ENCODE assay signal across 19 mouse cellular contexts in the genomic region with DNA sequence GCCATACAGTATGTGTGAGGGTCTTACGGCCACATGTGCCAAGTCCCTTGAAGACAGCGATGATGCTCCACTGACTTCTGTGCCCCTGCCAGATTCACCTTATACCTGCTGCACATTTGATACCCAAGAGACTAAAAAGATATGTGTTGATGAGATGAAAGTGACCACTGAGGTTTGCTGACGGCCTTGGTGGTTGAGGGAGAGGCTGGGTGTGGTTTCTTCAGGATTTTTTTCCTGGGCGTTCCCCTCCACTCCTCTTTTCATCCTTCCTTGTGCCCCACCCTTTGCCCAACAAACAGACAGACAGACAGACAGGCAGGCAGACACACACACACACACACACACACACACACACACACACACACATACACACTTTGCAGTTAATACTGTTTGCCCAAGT. TPM values are rescaled to one million over a fixed set of nuclear protein-coding genes. Genes with fewer than 3 reads are reported as not detected.
DNase-seq lines count a peak whose midpoint lies in the region; ATAC-seq lines count a peak whose summit lies in the region.
"Had no signal": no experiment of that assay in that cellular context is flagged by ENCODE, and none has a peak within 500 bp of the region (broad histone marks: within the 10 kb centered on the region; RNA-seq: fewer than 3 reads in every experiment).

No protein-coding gene starts in this region.

- H3K4me3 ChIP-seq in heart, embryonic 12.5 days = no peak overlapping the region
- H3K4me3 ChIP-seq: embryonic facial prominence, embryonic 13.5 days; forebrain, embryonic 12.5 days; heart, embryonic 13.5 days had no signal

- no peaks in the 10 kb centered on the region for H3K36me3 ChIP-seq in heart, embryonic 12.5 days
- H3K36me3 ChIP-seq: embryonic facial prominence, embryonic 13.5 days; forebrain, embryonic 12.5 days; G1E; heart, embryonic 13.5 days had no signal

- no peak overlapping the region for H3K27ac ChIP-seq in heart, embryonic 12.5 days (ENCODE audit: poor library complexity, severe bottlenecking)
- H3K27ac ChIP-seq: embryonic facial prominence, embryonic 13.5 days; forebrain, embryonic 12.5 days; heart, embryonic 13.5 days had no signal

- no peak overlapping the region for H3K4me2 ChIP-seq in heart, embryonic 12.5 days
- H3K4me2 ChIP-seq: embryonic facial prominence, embryonic 13.5 days; forebrain, embryonic 12.5 days; heart, embryonic 13.5 days had no signal

- no peak for ATAC-seq in heart, embryonic 12.5 days (ENCODE audit: insufficient number of reproducible peaks, low FRiP score)
- ATAC-seq: forebrain, embryonic 16.5 days; hindbrain, embryonic 16.5 days had no signal

- peak; percentile 7 for DNase-seq in thymus, postnatal 4 days
- DNase-seq in thymus, adult 18-20 months = no peak
- DNase-seq in R1 (ENCODE audit: low read depth, low spot score) = peak; percentile 26
- DNase-seq in naive thymus-derived CD4-positive, alpha-beta T cell, adult 2 months (ENCODE audit: low read depth) = peak; percentile 79
- DNase-seq in adrenal gland, postnatal 4 days (ENCODE audit: low spot score in 2 of 2) = no peak
- DNase-seq: adrenal gland, postnatal 10 days; cerebellum, adult 18-20 months; cerebellum, adult 9-11 months; cerebellum, postnatal 36 days; gastrocnemius, postnatal 10 days; heart, postnatal 36 days; kidney, adult 11 months had no signal

- no peaks in the 10 kb centered on the region for H3K27me3 ChIP-seq in heart, embryonic 12.5 days (replicated peaks)
- H3K27me3 ChIP-seq: embryonic facial prominence, embryonic 13.5 days; forebrain, embryonic 12.5 days; heart, embryonic 13.5 days had no signal

- H3K9me3 ChIP-seq in heart, embryonic 12.5 days (replicated peaks) = no peaks in the 10 kb centered on the region
- H3K9me3 ChIP-seq: embryonic facial prominence, embryonic 13.5 days; forebrain, embryonic 12.5 days; G1E; heart, embryonic 13.5 days had no signal

- H3K9ac ChIP-seq in heart, embryonic 12.5 days = no peak overlapping the region
- H3K9ac ChIP-seq: embryonic facial prominence, embryonic 13.5 days; forebrain, embryonic 12.5 days; heart, embryonic 13.5 days had no signal

- no peaks in the 10 kb centered on the region; the same call in 1 of the 2 replicates for H3K4me1 ChIP-seq in heart, embryonic 12.5 days (replicated peaks)
- H3K4me1 ChIP-seq: embryonic facial prominence, embryonic 13.5 days; forebrain, embryonic 12.5 days had no signal

- WGBS in heart, embryonic 12.5 days = 81% methylated on average over 4 of the region's 4 CpGs

RNA-seq across cellular contexts. Expression of a gene that starts 37.4 kb away (rescaled TPM):
- 10 to 100 TPM; 26.8 to 27.2 TPM for total RNA-seq in adrenal gland, postnatal 4 days (2021)
- 32.3 and 34.9 TPM in 2 replicates for polyA plus RNA-seq in heart, embryonic 12.5 days (2016; fragmentation: Nextera tagmentation; extraction: Ambion mirVana)

Comparison
In these comparisons a context has a peak if more than half of its experiments do, and no peak if none do; other contexts are left out.
1. DNase-seq: peak in thymus, postnatal 4 days (single experiment), R1 (single experiment) and naive thymus-derived CD4-positive, alpha-beta T cell, adult 2 months (single experiment); none in thymus, adult 18-20 months (0 of 2) and adrenal gland, postnatal 4 days (0 of 2).